Mouse (Mus musculus) brain, embryonic 14.5 days (tissue): ENCODE data around the gene Vstm2a.

Experiments used
- CTCF ChIP-seq: fragments of 200-500 bp; IDR thresholded peaks from 2 replicates; pipeline ENCODE4 v1.5.1; 2012; ENCODE audit warnings: inconsistent platforms, mild to moderate bottlenecking, moderate library complexity, borderline replicate concordance; ENCODE audit not compliant: insufficient read depth, insufficient read length; ENCODE audit errors: extremely low read depth
- POLR2A ChIP-seq: fragments of 200-500 bp; IDR thresholded peaks from 2 replicates; pipeline ENCODE4 v1.6.1; 2012; ENCODE audit warnings: mild to moderate bottlenecking, inconsistent platforms, borderline replicate concordance; ENCODE audit not compliant: poor library complexity, insufficient read depth, insufficient read length, severe bottlenecking; ENCODE audit errors: extremely low read depth

DNA sequence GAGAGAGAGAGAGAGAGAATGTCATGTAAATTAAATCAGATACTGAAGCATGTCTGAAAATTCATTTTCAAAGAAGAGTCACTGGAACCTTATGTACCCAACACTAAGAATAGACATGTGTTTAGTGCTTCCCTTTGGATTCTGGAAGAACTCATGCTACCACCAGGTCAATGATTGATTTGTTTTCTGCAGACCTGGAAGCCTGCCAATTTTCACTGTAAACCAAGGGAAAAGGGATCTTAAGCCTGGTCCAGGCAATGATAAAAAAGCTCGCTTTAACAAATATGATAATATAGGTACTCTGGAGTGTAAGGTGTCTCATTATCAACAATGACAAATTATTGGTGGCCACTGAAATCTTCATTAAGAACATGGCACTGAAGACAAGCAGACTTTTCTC is 32.9 kb downstream of the Vstm2a start:
- TF ChIP-seq CTCF (no peak), POLR2A (no peak)
